Mouse (Mus musculus): Measurements from ENCODE around the gene Phf19. TPM values are rescaled to one million over a fixed set of nuclear protein-coding genes. Genes with fewer than 3 reads are reported as not detected.

Phf19 gene
- total and polyA plus RNA-seq, 3 experiments, result 10.2 to 26.2 TPM; not detected in 1

DNA sequence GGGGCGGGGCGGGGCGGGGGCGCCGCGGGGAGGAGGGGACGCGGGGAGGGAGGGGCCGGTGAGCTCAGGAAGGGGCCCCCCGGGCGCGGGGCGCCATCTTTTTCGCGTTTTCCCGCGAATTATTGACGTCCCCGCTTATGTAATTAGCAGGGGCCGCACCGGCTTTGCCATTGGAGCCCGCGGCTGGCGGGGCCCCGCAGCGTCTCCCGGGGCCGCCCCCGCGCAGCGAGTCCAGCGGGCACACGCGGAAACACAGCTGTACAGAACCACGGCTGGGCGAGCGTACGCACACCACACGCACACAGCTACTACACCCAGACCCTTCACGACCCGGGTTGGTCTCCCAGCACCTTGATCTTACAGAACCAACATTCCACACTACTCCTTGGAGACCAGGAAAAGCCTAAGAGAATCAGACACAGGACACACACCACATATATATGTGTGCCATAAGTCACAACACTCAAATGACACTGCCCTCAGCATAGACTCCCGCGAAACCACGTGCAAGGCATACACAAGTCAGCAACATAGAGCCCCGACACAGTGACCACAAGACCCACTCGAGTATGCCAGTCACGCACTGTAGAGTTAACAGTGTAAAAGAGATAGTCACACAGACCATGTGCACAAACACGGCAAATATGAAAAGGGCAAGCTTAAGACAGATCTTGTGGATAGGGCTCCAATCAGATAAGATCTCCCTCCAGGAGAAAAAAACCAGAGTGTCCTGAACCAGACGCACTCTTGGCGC is 420 bp upstream of the Phf19 start:
- H3K4me1 ChIP-seq (ENCODE audit: control insufficient read depth in 1 of 2, insufficient read depth in 2 of 2, low read length in 2 of 2), result peaks cover 0 to 9% of the 10 kb centered on the region in 2 experiments; a peak in 2 of 4 replicates
- peak overlapping the region; percentile 65 to 94 for H3K4me3 ChIP-seq (ENCODE audit: control insufficient read depth in 1 of 2, insufficient read depth in 1 of 2, low read depth in 2 of 2, low read length in 2 of 2)
- no peaks in the 10 kb centered on the region; a peak in 1 of 4 replicates for H3K27me3 ChIP-seq (ENCODE audit: control insufficient read depth in 1 of 2, insufficient read depth in 2 of 2, low read length in 2 of 2)
- peak overlapping the region; percentile 55 for H3K27ac ChIP-seq (ENCODE audit: control insufficient read depth, low read depth, low read length)
- H3K9me3 ChIP-seq (replicated peaks; ENCODE audit: insufficient read depth, low read length), result no peaks in the 10 kb centered on the region
- peak; percentile 82 for DNase-seq (ENCODE audit: low read depth, low spot score)
- H3K36me3 ChIP-seq (ENCODE audit: control insufficient read depth in 1 of 2, insufficient read depth in 2 of 2, low read length in 2 of 2), result peaks cover 0 to 4% of the 10 kb centered on the region in 2 experiments; a peak in 1 of 4 replicates
- no peak for TF ChIP-seq GABPA (IDR thresholded peaks at IDR 0.05; ENCODE audit: low read depth, low read length)
- TF ChIP-seq E2F4 (IDR thresholded peaks at IDR 0.05; ENCODE audit: borderline replicate concordance, low read depth, low read length), result peak; percentile 74; the same call in 1 of the 2 replicates
- TF ChIP-seq SIN3A (IDR thresholded peaks at IDR 0.05; ENCODE audit: low read length), result peak; percentile 73; the same call in 1 of the 2 replicates
- no peak for TF ChIP-seq ZMIZ1 (IDR thresholded peaks at IDR 0.05; ENCODE audit: low read depth, low read length)
- TF ChIP-seq ZNF384 (IDR thresholded peaks at IDR 0.05; ENCODE audit: low read depth, low read length), result peak; percentile 38; the same call in 1 of the 2 replicates
- TF ChIP-seq POLR2A (IDR thresholded peaks at IDR 0.05; ENCODE audit: control insufficient read depth in 1 of 2, insufficient read depth in 1 of 2, low read depth in 1 of 2, low read length in 2 of 2, poor library complexity in 1 of 2), result peak; percentile 61 to 79; a peak in 3 of 4 replicates
- peak; percentile 60; the same call in 1 of the 2 replicates for TF ChIP-seq HCFC1 (IDR thresholded peaks at IDR 0.05; ENCODE audit: low read depth, low read length)
- TF ChIP-seq NRF1 (IDR thresholded peaks at IDR 0.05; ENCODE audit: insufficient read depth, low read depth, low read length, poor library complexity, severe bottlenecking), result peak; percentile 20; the same call in 1 of the 2 replicates
- TF ChIP-seq CHD2 (IDR thresholded peaks at IDR 0.05; ENCODE audit: low read length), result no peak
- TF ChIP-seq TBP (IDR thresholded peaks at IDR 0.05; ENCODE audit: low read depth, low read length), result peak; percentile 45; the same call in 1 of the 2 replicates
- TF ChIP-seq POLR2AphosphoS2 (IDR thresholded peaks at IDR 0.05; ENCODE audit: low read length), result no peak
- TF ChIP-seq MXI1 (IDR thresholded peaks at IDR 0.05; ENCODE audit: low read depth, low read length), result peak; percentile 59
- TF ChIP-seq GATA1 (IDR thresholded peaks at IDR 0.05; ENCODE audit: low read depth, low read length), result peak; percentile 68
- TF ChIP-seq MAZ (IDR thresholded peaks at IDR 0.05; ENCODE audit: low read depth, low read length), result peak; percentile 58; the same call in 1 of the 2 replicates
- peak; percentile 64 for TF ChIP-seq NELFE (IDR thresholded peaks at IDR 0.05; ENCODE audit: low read depth, low read length)
- TF ChIP-seq MAFK (IDR thresholded peaks at IDR 0.05; ENCODE audit: borderline replicate concordance, low read depth, low read length), result no peak
- TF ChIP-seq MAX (IDR thresholded peaks at IDR 0.05; ENCODE audit: low read length), result peak; percentile 66; the same call in 1 of the 2 replicates
- TF ChIP-seq JUND (IDR thresholded peaks at IDR 0.05; ENCODE audit: low read depth, low read length), result no peak
- H3K79me2 ChIP-seq (ENCODE audit: control insufficient read depth, insufficient read depth, low read length, poor library complexity), result peaks cover 5% of the 10 kb centered on the region
- H3K9ac ChIP-seq (ENCODE audit: control insufficient read depth, low read depth, low read length, poor library complexity, severe bottlenecking), result peak overlapping the region; percentile 97

DNA sequence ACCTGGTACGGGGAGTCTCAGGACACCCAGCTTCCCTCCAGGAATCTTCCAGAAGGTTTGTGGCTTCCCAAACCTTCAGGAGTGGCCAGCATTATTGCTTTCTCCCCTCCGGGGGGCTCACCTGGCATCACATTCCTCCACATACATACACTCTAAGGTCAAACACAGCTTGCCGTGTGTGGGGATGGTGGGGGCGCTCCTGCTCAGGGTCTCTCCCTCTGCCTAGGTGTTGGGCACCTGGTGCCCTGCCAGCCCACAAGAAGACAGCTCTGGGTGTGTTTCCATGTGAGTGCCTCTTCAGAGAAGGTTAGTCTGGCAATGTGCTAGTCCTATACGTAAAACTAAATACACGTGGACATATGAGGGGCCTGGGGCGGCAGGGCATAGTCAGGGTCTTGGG is 1.2 kb downstream of the Phf19 start:
- peaks cover 0 to 9% of the 10 kb centered on the region in 2 experiments; a peak in 2 of 4 replicates for H3K4me1 ChIP-seq (ENCODE audit: control insufficient read depth in 1 of 2, insufficient read depth in 2 of 2, low read length in 2 of 2)
- peak overlapping the region in 1 of 2 experiments; percentile 94; a peak in 2 of 4 replicates for H3K4me3 ChIP-seq (ENCODE audit: control insufficient read depth in 1 of 2, insufficient read depth in 1 of 2, low read depth in 2 of 2, low read length in 2 of 2)
- no peak for DNase-seq (ENCODE audit: low read depth, low spot score)
- H3K36me3 ChIP-seq (ENCODE audit: control insufficient read depth in 1 of 2, insufficient read depth in 2 of 2, low read length in 2 of 2), result peaks cover 0 to 4% of the 10 kb centered on the region in 2 experiments; a peak in 1 of 4 replicates
- no peaks in the 10 kb centered on the region; a peak in 1 of 4 replicates for H3K27me3 ChIP-seq (ENCODE audit: control insufficient read depth in 1 of 2, insufficient read depth in 2 of 2, low read length in 2 of 2)
- peak overlapping the region; percentile 33 for H3K27ac ChIP-seq (ENCODE audit: control insufficient read depth, low read depth, low read length)
- H3K79me2 ChIP-seq (ENCODE audit: control insufficient read depth, insufficient read depth, low read length, poor library complexity), result peaks cover 5% of the 10 kb centered on the region
- H3K9me3 ChIP-seq (replicated peaks; ENCODE audit: insufficient read depth, low read length), result no peaks in the 10 kb centered on the region
- H3K9ac ChIP-seq (ENCODE audit: control insufficient read depth, low read depth, low read length, poor library complexity, severe bottlenecking), result peak overlapping the region; percentile 97
- TF ChIP-seq TCF12 (IDR thresholded peaks at IDR 0.05; ENCODE audit: low read depth, low read length) (no peak), GATA1 (IDR thresholded peaks at IDR 0.05; ENCODE audit: low read depth, low read length) (no peak), EP300 (IDR thresholded peaks at IDR 0.05; ENCODE audit: low read depth in 1 of 2, low read length in 2 of 2) (no peak), MYB (IDR thresholded peaks at IDR 0.05; ENCODE audit: low read depth, low read length) (no peak), SMC3 (IDR thresholded peaks at IDR 0.05; ENCODE audit: low read depth, low read length) (no peak)

Data from MEL (cell line).